Comparison of ENCODE assay signal across 24 mouse cellular contexts in the genomic region with DNA sequence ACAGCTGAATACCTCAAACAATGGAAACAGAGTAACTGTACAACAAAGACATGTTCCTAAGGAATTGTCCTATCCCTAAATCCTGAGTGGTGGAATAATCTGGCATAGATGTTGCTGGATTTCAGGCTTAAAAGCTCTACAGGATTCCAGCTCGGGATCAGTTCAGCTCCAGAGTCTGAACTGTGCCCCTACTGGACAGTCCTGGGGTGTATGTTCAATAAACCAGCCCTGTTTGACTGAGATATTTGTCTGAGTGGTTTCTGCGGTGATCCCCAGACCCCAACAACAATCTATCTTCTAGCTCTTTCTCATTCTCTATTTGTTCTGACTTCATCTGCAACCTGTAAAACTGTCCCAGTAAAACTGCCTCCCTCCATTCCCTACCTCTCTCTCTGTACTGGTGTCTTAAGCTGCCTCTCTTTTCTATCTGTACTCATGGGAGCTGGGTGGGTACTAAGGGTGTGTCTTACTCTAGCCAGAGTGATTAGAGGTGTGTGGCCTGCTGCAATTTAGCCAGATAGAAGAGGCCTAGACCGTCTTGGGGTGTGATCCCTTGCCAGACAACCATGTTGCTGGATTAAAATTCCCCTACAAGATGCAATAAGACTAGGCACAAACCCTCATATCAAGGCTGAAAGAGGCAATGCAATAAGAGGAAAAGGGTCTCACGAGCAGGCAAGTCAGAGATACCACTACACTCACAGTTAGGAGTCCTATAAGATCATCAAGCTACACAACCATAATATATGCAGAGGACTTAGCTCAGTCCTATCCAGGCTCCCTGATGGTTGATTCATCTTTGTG. TPM values are rescaled to one million over a fixed set of nuclear protein-coding genes. Genes with fewer than 3 reads are reported as not detected.
DNase-seq lines count a peak whose midpoint lies in the region; ATAC-seq lines count a peak whose summit lies in the region.
"Had no signal": no experiment of that assay in that cellular context is flagged by ENCODE, and none has a peak within 500 bp of the region (broad histone marks: within the 10 kb centered on the region; RNA-seq: fewer than 3 reads in every experiment).

No protein-coding gene starts in this region.

- peak; percentile 76 for ATAC-seq in intestine, embryonic 16.5 days
- ATAC-seq in liver, embryonic 16.5 days (ENCODE audit: low read depth), result peak; percentile 100
- ATAC-seq: forebrain, embryonic 14.5 days; midbrain, embryonic 16.5 days had no signal

- no peak overlapping the region for H3K9ac ChIP-seq in intestine, embryonic 16.5 days (ENCODE audit: low read depth, low read length)
- peak overlapping the region; percentile 29 for H3K9ac ChIP-seq in liver, embryonic 16.5 days (ENCODE audit: low read depth, low read length)

- 90% methylated on average over 4 of the region's 4 CpGs for WGBS in intestine, embryonic 16.5 days
- WGBS in liver, embryonic 16.5 days (ENCODE audit: insufficient replicate concordance), result 52% methylated on average over 4 of the region's 4 CpGs

- H3K9me3 ChIP-seq in intestine, embryonic 16.5 days (ENCODE audit: control insufficient read depth, low read length), result peaks cover 5% of the 10 kb centered on the region; the same call in 1 of the 2 replicates
- no peaks in the 10 kb centered on the region for H3K9me3 ChIP-seq in liver, embryonic 16.5 days (replicated peaks; ENCODE audit: control insufficient read depth, low read length)
- H3K9me3 ChIP-seq: limb, embryonic 10.5 days had no signal

- H3K36me3 ChIP-seq in intestine, embryonic 16.5 days (ENCODE audit: control insufficient read depth, insufficient read depth, low read length), result peaks cover 13% of the 10 kb centered on the region
- H3K36me3 ChIP-seq in liver, embryonic 16.5 days (ENCODE audit: control insufficient read depth, insufficient read depth), result peaks cover 3% of the 10 kb centered on the region; the same call in 1 of the 2 replicates

- no peaks in the 10 kb centered on the region for H3K27me3 ChIP-seq in intestine, embryonic 16.5 days (replicated peaks; ENCODE audit: control insufficient read depth, insufficient read depth, low read length)
- H3K27me3 ChIP-seq in liver, embryonic 16.5 days (ENCODE audit: control insufficient read depth, insufficient read depth, low read depth, low read length), result no peaks in the 10 kb centered on the region
- H3K27me3 ChIP-seq: megakaryocyte, embryonic 14.5 days had no signal

- no peak overlapping the region for H3K4me2 ChIP-seq in intestine, embryonic 16.5 days (ENCODE audit: low read depth, low read length)
- H3K4me2 ChIP-seq in liver, embryonic 16.5 days (ENCODE audit: low read depth, low read length), result peak overlapping the region; percentile 55

- no peak overlapping the region for H3K27ac ChIP-seq in intestine, embryonic 16.5 days (ENCODE audit: low read length)
- peak overlapping the region; percentile 78 for H3K27ac ChIP-seq in liver, embryonic 16.5 days (ENCODE audit: low read length)
- H3K27ac ChIP-seq: heart, embryonic 10.5 days; left cerebral cortex, adult 2 months; limb, embryonic 10.5 days had no signal

- DNase-seq in R1 (ENCODE audit: low read depth, low spot score), result peak; percentile 21
- peak; percentile 48 for DNase-seq in c-Kit-negative CD71-positive TER-119-positive erythroid progenitor cells, embryonic 14.5 days (ENCODE audit: low read depth, low spot score)
- DNase-seq in retina, postnatal 1 day, result no peak
- DNase-seq in layer of hippocampus, adult 11-12 months (ENCODE audit: low spot score), result no peak
- no peak for DNase-seq in ovary, adult 18-20 months (ENCODE audit: low spot score)
- DNase-seq: adrenal gland, postnatal 10 days; cerebellum, adult 11 months; cerebellum, postnatal 10 days; gastrocnemius, postnatal 36 days; heart, postnatal 10 days; kidney, adult 9 months; kidney, postnatal 36 days; layer of hippocampus, adult 9-11 months; lung, adult 18-20 months; lung, postnatal 14 days; thymus, postnatal 36 days had no signal

- H3K4me3 ChIP-seq in intestine, embryonic 16.5 days (ENCODE audit: low read length), result no peak overlapping the region
- peak overlapping the region; percentile 11; the same call in 1 of the 2 replicates for H3K4me3 ChIP-seq in liver, embryonic 16.5 days (ENCODE audit: low read depth, low read length)
- H3K4me3 ChIP-seq: heart, embryonic 10.5 days; left cerebral cortex, adult 2 months; limb, embryonic 10.5 days; megakaryocyte, embryonic 14.5 days had no signal

- H3K4me1 ChIP-seq in intestine, embryonic 16.5 days (ENCODE audit: control insufficient read depth, insufficient read depth, low read length), result no peaks in the 10 kb centered on the region
- H3K4me1 ChIP-seq in liver, embryonic 16.5 days (ENCODE audit: control insufficient read depth, low read depth, low read length), result peaks cover 17% of the 10 kb centered on the region
- H3K4me1 ChIP-seq: heart, embryonic 10.5 days; limb, embryonic 10.5 days had no signal

RNA-seq across cellular contexts. Expression of gene Impad1, which starts 10.1 kb away (rescaled TPM):
- 25.9 and 28.4 TPM in 2 replicates for polyA plus RNA-seq in intestine, embryonic 16.5 days (2015; fragmentation: Nextera tagmentation; extraction: Ambion mirVana)
- polyA plus RNA-seq in liver, embryonic 16.5 days (2015; fragmentation: Nextera tagmentation; extraction: Ambion mirVana), result 5.6 and 5.9 TPM in 2 replicates

Comparison
In these comparisons a context has a peak if more than half of its experiments do, and no peak if none do; other contexts are left out.
1. DNase-seq: peak in R1 (single experiment) and c-Kit-negative CD71-positive TER-119-positive erythroid progenitor cells, embryonic 14.5 days (single experiment); none in retina, postnatal 1 day (single experiment), layer of hippocampus, adult 11-12 months (single experiment) and ovary, adult 18-20 months (single experiment).